Mouse (Mus musculus) kidney, adult 8-10 months (tissue): ENCODE measurements around the gene Mrpl47.
"Not testable (repeated sequence)": the region's sequence is repeated elsewhere in the genome, so short reads cannot be mapped to it uniquely, and the experiment has no call there.

Experiments
- DNase-seq, 2 experiments: peaks; one replicate each; pipeline ENCODE4 v3.0.0; 2022

Mrpl47 gene

GRCm38 (mm10) chr3:32737172-32737655 lies at the start of gene Mrpl47:
Mrpl47 (minus strand) TSS chr3:32737605.
- no peak for DNase-seq

- no peak for DNase-seq
Observed at GRCm38 (mm10) chr3:32770781-32771180, 33.4 kb upstream of the Mrpl47 start.

GRCm38 (mm10) chr3:32763902-32764301 lies 26.5 kb upstream of the Mrpl47 start:
- no peak for DNase-seq

GRCm38 (mm10) chr3:32762962-32763361 lies 25.6 kb upstream of the Mrpl47 start:
- no peak for DNase-seq

GRCm38 (mm10) chr3:32759212-32759611 lies 21.8 kb upstream of the Mrpl47 start:
- no peak for DNase-seq

- no peak for DNase-seq
Observed at GRCm38 (mm10) chr3:32754384-32754915, 17.0 kb upstream of the Mrpl47 start.

- no peak for DNase-seq
Observed at GRCm38 (mm10) chr3:32749820-32750579, 12.6 kb upstream of the Mrpl47 start.

GRCm38 (mm10) chr3:32748384-32748783 lies 11.0 kb upstream of the Mrpl47 start:
- DNase-seq, result no peak

- not testable (repeated sequence) for DNase-seq
Observed at GRCm38 (mm10) chr3:32745426-32745825, 8.0 kb upstream of the Mrpl47 start.

GRCm38 (mm10) chr3:32745001-32745400 lies 7.6 kb upstream of the Mrpl47 start:
- no peak for DNase-seq

GRCm38 (mm10) chr3:32742276-32742780 lies 4.9 kb upstream of the Mrpl47 start:
- DNase-seq, result no peak

GRCm38 (mm10) chr3:32738549-32738948 lies 1.1 kb upstream of the Mrpl47 start:
- DNase-seq, result no peak

- peak; percentile 99 for DNase-seq
Observed at GRCm38 (mm10) chr3:32736244-32737171, 897 bp downstream of the Mrpl47 start, which contains the start of gene Ndufb5. Ndufb5 (plus strand) TSS chr3:32736990.

GRCm38 (mm10) chr3:32727861-32728260 lies 9.5 kb downstream of the Mrpl47 start:
- DNase-seq, result no peak

GRCm38 (mm10) chr3:32725951-32726350 lies 11.5 kb downstream of the Mrpl47 start:
- no peak for DNase-seq

GRCm38 (mm10) chr3:32724191-32724590 lies 13.2 kb downstream of the Mrpl47 start:
- no peak for DNase-seq

- no peak for DNase-seq
Observed at GRCm38 (mm10) chr3:32718271-32718670, 19.1 kb downstream of the Mrpl47 start.

- DNase-seq, result not testable (repeated sequence)
Observed at GRCm38 (mm10) chr3:32717403-32717802, 20.0 kb downstream of the Mrpl47 start.

- DNase-seq, result peak in 1 of 2 experiments; percentile 33
Observed at GRCm38 (mm10) chr3:32713711-32714110, 23.7 kb downstream of the Mrpl47 start.

GRCm38 (mm10) chr3:32709388-32709787 lies 28.0 kb downstream of the Mrpl47 start:
- DNase-seq, result no peak

GRCm38 (mm10) chr3:32708368-32709231 lies 28.8 kb downstream of the Mrpl47 start:
- peak; percentile 98 to 99 for DNase-seq

- DNase-seq, result no peak
Observed at GRCm38 (mm10) chr3:32708052-32708367, 29.4 kb downstream of the Mrpl47 start.
